Mouse (Mus musculus) liver, adult 10 weeks (tissue): ENCODE data around the gene Tmem131. TPM values are rescaled to one million over a fixed set of nuclear protein-coding genes. Genes with fewer than 3 reads are reported as not detected.

Source experiments
- polyA plus RNA-seq: library from polyadenylated mRNA; stranded (reverse); fragments of 350-450 nt; fragmentation: Illumina TruSeq; extraction: RNeasy Lipid Tissue Mini Kit (QIAGEN cat#74804); gene quantifications from one replicate; pipeline ENCODE4 v1.2.3, GENCODE M21; 2014; ENCODE audit warnings: low read depth, low replicate concordance

The Tmem131 gene
- polyA plus RNA-seq = 11.2 TPM

GRCm38 (mm10) chr1:36943653-36944052, at the start of gene Tmem131:
TSS of gene Tmem131 (minus strand) at chr1:36943666.

GRCm38 (mm10) chr1:36761568-36761967, 181.9 kb downstream of the Tmem131 start, which contains the start of gene Zap70:
TSS of gene Zap70 (plus strand) at chr1:36761798.

Other genes starting within 250 kb of the Tmem131 start
- gene 4933424G06Rik, start 233.5 kb downstream of the Tmem131 start, polyA plus RNA-seq = not detected
- gene Actr1b, start 229.2 kb downstream of the Tmem131 start, polyA plus RNA-seq = 11.0 TPM
- gene Zap70, start 181.9 kb downstream of the Tmem131 start, polyA plus RNA-seq = 1.1 TPM
- 0.90 TPM for gene Vwa3b, start 82.9 kb upstream of the Tmem131 start, polyA plus RNA-seq